Mouse (Mus musculus) R1 (cell line): ENCODE measurements around the gene Dusp7.
A peak's percentile ranks its signal among the peaks of the same experiment; 100 is the strongest.

Source experiments
- DNase-seq: peaks from one replicate; pipeline ENCODE4 v3.0.0-alpha.2; 2018; ENCODE audit warnings: low read depth, low spot score

Gene Dusp7

DNA sequence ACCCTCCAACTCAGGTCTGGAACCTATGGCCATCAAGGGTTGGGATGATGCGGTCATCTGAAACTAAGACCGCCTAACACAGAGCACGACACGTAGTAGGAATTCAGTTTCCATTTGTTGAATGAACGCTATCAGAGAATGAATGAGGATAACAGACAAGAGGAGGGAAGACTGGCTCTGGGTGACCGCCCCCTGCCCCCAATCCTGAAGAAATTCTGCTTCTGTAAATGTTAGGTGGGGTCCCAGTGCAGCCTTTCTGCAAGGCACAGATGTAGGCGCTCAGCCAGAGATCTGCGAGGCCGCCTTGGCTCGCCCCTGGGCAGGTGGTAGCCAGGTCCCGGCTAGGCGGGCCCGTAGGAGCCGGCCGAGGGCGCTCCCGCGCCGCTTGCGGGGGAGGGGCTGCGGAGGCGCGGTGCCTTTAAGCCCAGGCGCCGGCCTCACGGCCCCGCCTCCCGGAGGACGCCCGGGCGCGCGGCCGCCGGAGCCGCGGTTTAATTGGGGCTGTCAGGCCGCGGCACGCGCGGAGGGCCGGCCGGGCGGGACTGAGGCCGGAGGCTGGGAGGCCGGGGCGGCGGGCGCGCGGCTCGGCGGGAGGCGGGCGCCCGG, at the start of gene Dusp7:
TSS of gene Dusp7 (plus strand) at position 521 of the 606 bp plus-strand sequence.
- DNase-seq = peak; percentile 73

DNA sequence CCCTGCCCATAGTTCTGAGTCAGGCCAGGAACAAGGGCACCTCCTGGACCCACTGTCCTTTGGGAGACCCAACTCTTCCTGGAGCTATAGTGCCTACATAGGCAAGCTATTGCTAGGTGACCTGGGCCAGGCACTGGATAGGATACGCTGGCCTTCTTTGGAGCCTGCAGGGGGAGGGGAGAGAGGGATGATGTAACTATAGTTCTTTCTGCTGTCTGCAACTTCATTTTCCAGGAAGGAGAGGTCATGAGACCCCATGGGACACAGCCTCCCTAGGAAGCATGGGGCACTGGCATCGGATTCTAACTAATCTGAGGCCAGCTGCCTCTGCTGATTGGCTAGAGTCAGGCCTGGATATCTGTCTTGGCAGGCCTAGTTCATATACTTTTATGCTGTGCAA, 49.3 kb upstream of the Dusp7 start:
- DNase-seq = no peak

DNA sequence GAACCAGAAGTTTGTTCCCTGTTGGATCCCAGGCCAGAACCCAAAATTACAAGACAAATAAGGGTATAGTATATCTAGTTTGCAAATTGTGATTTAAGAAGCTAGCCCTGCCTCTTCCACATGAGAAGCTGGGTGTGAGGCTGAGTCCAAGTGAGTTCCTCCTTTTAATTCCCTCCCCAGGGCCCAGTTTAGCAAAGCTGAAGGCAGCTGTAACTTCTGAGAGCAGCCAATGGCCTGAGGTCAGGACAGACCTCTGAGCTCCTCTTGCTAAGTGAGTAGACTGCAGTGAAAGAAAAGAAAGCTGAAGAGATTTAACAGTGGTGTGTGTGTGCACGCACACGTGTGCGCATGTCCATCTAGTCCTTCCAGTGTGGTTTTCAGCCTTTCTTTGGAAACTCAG, 45.9 kb upstream of the Dusp7 start:
- no peak for DNase-seq

DNA sequence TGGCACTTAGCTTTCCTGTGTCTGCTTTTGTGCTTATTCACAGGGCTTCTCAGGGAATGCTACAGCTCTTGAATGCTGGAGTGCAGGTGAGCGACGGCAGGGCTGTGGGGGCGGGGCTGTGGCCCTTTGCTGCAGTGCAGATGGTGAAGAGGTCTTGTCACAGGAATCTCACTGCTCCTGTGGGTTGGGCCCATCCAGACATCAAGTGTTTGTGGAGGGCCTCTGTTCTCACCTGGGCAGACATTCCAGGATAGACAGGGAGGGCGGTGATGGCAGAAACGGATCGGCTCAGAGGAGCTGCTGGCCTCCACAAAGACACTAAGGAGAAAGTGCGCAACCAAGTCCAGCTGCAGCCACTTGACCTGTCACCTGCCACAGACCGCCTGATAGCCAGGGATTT, 42.2 kb upstream of the Dusp7 start:
- no peak for DNase-seq

DNA sequence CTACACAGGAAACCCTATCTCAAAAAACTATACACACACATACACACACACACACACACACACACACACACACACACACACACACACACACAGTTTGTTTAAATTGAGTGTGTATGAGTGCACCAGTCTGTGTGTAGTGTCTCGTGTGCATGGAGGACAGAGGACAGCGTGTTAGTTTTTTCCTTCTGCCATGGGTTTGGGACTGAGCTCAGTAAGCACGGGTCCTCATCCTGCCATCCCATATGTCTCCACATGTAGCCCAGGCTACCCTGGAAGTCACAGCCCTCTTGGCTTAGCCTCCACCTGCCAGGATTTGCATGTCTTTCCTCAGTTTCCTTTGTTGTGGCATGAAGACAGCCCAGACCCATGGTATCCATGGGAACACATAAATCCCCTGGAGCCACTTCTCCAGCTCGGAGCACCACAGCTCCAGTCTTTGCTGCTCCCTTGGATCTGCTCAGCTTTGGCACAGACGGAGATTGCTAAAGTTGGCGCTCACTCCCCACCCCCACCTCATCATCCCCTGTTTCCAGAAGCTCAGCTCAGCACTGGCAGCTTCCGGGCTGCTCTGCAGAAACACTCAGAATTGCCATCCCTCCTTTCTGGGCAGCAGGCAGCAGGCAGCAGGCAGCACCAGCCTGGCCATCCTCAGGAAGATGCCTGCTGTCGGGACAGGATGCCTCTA, 41.2 kb upstream of the Dusp7 start:
- DNase-seq = no peak

DNA sequence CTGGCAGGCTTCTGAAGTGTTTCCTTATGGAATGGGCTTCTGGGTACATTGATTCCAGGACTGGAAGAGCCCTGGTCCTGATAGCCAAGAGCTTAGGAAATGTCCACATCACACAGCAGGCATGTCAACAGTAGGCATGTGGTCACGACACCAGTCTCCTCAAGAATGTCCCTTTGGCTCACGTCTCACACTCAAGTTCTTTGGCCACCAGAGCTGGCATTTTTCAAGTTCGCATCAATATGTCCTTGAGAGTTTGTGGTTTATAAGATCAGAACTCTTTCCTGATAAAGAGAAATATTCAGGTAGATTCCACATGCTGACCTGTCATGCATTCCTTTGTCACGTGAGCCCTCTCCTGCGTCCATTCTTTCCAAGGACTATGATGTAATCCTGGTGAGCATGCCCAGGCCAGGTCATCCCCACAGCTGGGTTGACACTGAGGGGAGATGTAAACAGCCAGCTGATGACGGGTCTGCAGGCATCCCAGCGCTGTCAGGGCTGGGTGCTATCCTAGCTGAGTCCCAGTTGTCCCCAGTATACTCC, 40.3 kb upstream of the Dusp7 start:
- DNase-seq = no peak

DNA sequence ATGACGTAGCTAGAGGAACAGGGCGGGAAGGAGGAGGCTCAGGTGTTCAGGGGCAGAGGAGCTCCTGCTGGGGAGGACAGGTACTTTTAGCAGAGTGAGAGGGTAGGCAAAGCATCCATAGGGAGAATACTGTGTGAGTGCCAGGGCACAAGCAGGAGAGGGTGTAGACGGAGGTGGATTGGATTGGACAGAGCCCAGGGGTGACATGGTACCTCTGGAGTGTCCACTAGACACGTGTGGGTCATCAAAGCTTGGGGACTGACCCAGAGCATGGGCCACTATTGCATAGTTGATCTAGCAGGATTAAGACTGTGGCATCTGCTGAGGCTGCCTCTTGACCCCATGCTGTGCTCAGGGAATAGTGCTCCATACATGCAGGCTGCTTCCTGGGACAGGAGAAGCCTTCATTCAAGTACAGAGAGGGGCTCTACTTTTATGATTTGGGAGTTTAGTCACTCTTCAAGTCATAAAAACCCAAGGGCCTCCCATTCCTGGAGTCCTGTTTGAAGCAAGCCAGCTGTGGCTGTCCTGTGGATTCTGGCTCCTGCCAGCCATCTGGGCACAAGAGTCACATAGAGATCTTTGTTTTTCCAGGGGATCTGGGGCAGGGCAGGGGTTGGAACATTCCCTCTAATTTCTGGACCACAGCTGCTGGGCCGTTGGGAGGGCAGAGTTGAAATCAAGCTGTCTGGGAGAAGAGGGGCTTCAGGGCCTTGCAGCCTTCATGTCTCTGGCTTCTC, 39.5 kb upstream of the Dusp7 start:
- DNase-seq = no peak

DNA sequence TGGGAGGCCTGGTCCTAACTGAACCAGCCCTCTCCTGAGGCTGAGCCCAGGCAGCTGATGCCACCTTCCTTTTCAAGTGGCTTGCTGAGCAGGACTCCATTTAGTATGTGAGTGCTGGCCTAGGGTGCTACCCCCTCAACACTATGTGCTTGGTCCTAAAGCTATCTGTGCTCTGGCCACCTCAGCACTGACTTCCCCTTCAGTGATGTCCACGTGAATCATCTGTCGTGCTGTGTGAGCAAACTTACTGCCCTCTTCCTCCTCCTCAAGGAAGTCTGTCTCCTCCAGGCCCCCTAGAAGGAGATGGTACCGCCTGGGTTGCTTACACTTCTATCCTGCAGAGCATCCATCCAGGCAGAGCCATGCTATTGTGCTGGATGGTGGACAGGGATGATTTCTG, 35.7 kb upstream of the Dusp7 start:
- DNase-seq = no peak

DNA sequence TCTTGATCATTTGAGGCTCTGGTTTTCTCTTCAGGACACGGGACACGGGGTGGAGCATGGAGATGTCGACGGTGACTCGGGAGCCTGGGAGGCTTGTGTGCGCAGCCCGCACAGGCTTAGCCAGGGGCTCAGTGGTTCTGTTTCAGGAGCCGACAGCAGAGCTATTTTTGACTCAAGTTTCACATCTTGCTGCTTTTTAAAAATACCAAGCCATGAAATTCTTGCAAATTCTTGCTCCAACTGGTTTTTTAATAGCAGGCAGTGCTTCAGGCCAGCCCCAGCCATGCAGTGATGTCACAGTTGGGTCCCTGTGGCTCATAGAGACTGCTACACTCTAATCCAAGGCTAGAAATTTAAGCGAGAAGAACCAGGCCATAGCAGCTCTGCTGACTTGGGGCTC, 30.8 kb upstream of the Dusp7 start:
- no peak for DNase-seq

DNA sequence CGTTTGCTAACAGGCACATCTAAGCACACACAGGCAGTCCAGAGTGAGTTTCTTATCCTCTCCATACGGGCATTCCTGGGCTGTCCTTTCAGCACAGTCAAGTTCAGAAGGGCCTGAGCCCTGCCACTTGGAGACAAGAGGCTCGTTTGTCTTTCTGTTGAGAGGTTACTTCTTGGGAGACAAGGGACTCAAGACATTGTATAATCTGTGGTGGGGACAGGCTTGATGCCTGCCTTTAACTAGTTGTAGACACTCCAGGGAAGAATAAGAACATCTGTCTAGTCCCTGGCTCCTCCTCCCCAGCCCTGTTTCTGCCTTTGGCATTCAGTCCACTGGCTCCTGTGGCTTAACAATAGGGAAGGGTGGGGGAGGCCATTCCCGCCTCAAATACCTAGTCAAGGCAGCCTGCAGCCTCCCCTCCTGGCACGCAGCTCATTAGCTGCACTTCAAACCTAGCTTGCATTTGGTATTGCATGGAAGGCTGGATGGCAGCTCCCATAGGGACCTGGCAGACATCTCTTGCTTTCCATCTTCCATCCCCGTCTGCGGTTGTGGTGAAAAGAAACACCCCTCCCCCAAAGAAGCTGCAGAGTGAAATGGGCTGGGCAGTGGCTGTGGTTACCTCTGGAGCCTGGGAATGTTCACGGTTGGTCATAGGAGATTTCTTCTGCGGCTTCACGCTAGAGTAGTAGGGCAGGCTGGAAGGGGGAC, 29.8 kb upstream of the Dusp7 start:
- DNase-seq = peak; percentile 87

DNA sequence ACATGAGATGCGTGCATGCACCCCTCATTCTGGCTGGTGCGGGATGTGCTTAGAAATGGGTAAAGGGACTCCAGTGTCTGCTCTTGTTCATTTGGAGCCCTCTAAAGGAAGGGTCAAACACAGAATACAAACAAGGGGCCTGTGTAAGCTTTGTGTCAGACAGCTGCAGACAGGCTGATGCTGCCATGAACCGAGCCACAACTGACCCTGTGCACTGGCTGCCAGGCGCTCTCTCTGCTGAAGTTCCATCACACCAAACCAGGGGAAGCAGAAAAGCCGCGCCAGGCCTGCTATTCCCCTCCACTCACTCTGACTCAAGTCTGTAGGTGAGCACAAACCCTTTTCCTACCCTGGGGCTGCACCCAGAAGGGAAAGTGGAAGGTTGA, 29.3 kb upstream of the Dusp7 start:
- DNase-seq = no peak

DNA sequence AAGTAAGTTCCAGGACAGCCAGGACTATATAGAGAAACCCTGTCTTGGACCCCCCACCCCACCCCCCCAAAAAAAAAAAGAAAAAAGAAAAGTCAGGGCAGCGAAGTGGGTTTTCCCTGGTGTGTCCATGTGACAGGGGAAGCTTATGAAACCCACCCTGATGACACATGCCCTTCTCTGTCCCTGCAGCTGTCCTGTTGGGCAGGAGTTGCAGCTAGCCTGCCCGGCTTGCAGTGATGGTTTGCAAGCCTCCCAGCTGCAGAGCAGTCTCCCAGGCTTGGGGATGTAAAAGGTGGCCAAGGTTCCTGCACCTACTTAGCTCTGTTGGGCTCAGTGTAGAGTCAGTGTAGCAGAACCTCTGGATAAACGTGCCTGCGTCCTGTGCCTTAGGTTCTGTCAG, 28.7 kb upstream of the Dusp7 start:
- DNase-seq = no peak

DNA sequence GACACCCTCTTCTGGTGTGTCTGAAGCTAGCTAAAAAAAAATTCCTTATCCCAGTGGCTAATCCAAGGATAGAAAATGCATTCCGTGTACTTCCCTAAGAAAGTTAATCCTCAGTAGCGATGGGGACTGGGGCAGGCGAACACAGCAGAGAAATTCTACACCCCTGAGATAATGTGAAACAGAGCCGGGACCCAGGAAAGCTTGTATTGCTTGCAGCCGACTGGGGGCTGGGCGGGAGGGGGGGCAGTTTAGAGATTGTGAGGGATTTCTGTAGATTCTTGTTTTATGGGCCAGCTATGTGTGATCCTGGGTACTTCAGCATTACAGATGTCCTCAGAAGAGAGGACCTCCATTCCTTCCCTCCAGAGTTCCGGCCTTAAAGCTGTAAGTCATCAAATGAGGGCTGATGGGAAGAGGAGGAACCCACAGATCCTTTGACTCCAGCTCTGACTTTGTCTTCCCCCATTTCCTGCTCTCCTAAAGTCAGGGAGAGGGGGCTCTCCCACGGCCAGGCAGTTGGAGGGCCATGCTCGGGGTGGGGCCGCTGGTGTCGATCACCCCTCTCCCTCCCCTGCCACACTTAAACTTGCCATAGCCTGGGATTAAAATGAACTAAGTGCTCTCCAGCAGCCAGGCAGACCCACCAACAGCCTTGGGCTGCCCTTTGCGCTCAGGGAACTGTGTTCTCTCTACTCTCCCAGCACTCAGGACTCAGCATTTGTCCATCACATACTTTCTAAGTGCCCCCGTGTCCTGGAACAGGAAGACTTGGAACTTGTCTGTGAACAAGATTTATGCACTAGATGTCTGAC, 27.7 kb upstream of the Dusp7 start:
- no peak for DNase-seq

DNA sequence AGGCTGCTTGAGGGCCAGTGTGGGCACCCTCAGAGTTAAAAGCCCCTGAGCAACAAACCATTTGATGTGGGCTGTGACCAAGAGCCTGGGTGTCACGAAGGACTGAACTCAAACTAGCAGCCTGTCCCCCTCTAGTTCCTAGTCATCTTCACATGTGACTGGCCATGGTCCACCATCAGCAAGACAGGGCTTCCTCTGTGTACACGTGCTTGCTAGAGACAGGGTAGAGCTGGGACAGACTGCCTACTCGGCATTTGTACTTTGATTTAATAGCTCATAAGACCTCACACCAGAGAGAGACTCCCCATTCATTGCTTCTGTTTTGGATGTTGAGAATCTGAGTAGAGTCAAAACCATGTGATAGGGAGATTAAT, 27.1 kb upstream of the Dusp7 start:
- DNase-seq = no peak

DNA sequence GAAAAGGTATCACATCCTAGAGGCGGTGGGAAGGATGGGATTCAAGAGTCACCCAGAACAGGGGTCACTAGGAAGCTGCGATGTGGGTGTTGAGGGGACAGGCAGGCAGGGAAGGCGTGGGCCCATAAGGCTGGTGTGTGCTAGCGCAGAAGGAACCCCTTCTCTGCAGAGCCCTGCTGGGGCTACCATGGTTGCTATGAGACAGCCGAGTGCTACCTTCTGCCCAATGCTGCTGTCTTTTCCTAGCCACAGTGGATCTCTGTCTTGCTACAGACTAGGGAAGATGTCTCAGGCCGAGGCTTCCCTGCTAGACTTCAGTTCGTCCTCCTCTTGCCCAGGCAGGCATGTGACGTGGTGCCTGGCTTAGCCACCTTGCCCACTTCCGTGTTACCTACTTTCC, 25.9 kb upstream of the Dusp7 start:
- no peak for DNase-seq

DNA sequence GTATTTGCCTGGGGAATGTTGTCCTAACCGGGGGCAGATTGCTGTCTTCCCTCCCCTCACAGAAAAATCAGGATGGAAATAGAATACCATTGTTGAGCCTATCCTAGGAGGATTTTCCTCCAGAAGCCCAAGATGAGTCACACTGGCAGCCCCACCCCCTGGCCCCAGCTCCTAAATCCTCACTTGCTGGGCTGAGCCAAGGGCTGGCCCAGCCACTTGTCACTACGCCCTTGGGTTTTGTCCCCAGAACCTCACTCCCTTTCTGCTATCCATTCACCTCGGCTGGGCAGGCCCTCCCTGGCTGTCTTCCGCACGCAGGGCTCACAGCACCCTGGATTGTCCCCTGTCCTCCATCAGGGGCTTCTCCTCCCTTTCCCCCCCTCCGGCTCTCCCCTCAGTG, 23.3 kb upstream of the Dusp7 start:
- DNase-seq = peak; percentile 21

DNA sequence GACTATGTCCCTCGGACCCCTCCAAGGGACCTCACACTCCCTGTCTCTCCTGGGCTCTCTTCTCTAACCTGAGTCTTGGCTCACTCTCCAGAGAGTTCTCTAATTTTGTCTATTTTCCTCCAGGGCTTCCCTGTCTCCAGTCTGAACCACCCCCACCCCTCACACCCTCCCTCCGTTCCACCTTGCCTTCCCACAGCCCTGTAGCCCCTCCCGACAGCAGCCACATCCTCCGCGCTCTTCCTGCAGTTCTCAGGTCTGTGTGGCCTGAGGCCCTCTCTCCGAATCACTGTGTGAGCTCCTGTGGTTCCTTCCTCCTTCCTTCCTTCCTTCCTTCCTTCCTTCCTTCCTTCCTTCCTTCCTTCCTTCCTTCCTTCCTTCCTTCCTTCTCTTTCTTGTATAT, 22.8 kb upstream of the Dusp7 start:
- DNase-seq = no peak

DNA sequence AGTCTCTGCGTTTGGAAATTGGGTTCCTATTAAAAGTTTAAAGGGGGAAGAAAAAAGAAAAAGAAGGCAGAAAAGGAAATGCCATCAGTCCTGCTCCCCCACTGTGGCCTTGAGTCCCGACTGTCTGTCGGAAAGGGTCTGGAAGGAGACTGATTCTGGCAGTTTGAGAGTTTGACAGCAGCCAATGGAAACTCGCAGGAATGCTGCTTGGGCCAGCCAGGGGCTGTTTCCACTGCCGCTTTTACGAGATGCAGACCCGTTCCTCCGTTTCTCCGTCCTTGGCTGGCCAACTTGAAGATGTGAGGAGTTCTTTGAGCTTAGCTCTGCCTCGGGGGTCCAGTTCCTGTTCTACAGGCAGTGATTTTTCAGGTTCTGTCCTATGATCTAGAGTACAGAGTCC, 20.2 kb upstream of the Dusp7 start:
- DNase-seq = no peak

DNA sequence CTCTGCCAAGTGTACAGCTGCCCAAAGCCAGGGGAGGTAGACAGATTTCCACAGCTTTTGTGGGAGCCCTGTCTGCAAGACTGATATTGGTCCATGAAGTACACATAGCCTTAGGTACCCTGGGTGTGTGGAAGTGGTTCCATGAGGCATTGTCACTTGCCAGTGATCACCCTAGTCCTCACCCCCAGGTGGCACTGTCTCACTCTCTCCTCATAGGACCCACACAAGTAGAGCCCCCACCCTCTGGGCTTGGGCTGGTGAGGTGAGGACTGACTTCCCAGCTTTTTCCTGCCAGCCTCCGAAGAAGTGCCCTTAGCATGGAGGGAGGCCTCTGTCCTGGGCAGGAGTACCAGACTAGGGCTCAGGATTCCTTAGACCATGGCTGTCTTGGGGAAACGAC, 19.4 kb upstream of the Dusp7 start:
- DNase-seq = no peak

DNA sequence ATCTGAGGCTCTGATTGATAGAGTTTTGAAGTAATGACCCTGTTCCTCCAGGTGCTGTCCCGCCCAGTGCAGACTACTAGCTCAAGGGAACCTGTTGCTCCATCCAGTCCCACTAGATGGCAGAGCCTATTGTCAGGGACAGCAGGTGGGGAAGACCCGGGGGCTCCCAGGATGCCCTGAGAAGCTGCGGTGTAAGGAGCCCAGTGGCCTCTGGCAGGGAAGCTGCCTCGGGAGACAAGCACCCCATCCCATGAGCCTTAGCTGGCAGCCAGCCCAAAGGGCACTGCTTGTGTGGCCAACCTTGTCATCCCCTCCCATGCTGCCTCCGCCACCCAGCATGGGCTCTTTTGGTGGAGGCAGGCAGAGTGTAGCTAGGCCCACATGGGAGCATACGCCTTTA, 17.3 kb upstream of the Dusp7 start:
- DNase-seq = peak; percentile 60

DNA sequence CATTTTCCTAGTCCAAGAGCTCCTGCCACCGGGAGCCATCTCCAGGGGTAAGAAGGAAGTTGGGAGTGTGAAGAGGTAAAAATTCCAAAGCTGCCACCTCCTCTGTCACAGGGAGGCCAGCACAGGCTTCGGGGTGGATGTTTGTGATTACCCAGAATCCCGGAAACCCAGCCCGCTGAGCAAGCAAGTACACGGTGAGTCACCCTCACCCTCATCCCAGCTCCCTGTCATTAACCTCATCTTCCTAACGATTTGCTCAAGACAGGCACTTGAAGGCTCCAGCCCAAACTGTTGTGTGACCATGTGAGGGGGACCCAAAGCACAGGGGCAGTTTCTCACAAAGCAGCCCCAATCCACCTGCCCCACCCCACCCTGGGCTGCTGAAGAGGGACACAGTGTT, 14.7 kb upstream of the Dusp7 start:
- no peak for DNase-seq
